Mouse (Mus musculus) cortical plate, adult 2 months (tissue): Measurements from ENCODE around the gene Ahdc1. TPM values are rescaled to one million over a fixed set of nuclear protein-coding genes. Genes with fewer than 3 reads are reported as not detected.
"Not testable (repeated sequence)": the region's sequence is repeated elsewhere in the genome, so short reads cannot be mapped to it uniquely, and the experiment has no call there.

ENCODE experiments used
- H3K27ac ChIP-seq: fragments of 200-500 bp; 2 replicates; pipeline ENCODE4 v1.5.1; 2012; ENCODE audit warnings: low read length, control low read depth, inconsistent platforms; ENCODE audit not compliant: insufficient read depth
- H3K4me1 ChIP-seq: fragments of 200-500 bp; 2 replicates; pipeline ENCODE4 v1.6.1; 2011; ENCODE audit warnings: low read length; ENCODE audit not compliant: control insufficient read depth, insufficient read depth
- H3K4me3 ChIP-seq: fragments of 200-500 bp; 2 replicates; pipeline ENCODE4 v1.5.1; 2011; ENCODE audit warnings: mild to moderate bottlenecking, low read length, control low read depth; ENCODE audit not compliant: insufficient read depth
- CTCF ChIP-seq: fragments of 200-500 bp; IDR thresholded peaks from 2 replicates; pipeline ENCODE4 v1.5.1; 2011; ENCODE audit warnings: mild to moderate bottlenecking, control low read depth, low read length; ENCODE audit not compliant: insufficient read depth; ENCODE audit errors: extremely low read depth
- POLR2A ChIP-seq: fragments of 200-500 bp; IDR thresholded peaks from 2 replicates; pipeline ENCODE4 v1.6.1; 2011; ENCODE audit warnings: mild to moderate bottlenecking, low read length, control low read depth; ENCODE audit not compliant: insufficient read depth; ENCODE audit errors: extremely low read depth
- polyA plus RNA-seq: library from polyadenylated mRNA; depleted of rRNA; stranded (reverse); fragments of >200 nt; gene quantifications from 2 replicates; pipeline ENCODE4 v1.2.3, GENCODE M21; 2012

The Ahdc1 gene
- polyA plus RNA-seq, 1 experiment: 26.4 TPM

DNA sequence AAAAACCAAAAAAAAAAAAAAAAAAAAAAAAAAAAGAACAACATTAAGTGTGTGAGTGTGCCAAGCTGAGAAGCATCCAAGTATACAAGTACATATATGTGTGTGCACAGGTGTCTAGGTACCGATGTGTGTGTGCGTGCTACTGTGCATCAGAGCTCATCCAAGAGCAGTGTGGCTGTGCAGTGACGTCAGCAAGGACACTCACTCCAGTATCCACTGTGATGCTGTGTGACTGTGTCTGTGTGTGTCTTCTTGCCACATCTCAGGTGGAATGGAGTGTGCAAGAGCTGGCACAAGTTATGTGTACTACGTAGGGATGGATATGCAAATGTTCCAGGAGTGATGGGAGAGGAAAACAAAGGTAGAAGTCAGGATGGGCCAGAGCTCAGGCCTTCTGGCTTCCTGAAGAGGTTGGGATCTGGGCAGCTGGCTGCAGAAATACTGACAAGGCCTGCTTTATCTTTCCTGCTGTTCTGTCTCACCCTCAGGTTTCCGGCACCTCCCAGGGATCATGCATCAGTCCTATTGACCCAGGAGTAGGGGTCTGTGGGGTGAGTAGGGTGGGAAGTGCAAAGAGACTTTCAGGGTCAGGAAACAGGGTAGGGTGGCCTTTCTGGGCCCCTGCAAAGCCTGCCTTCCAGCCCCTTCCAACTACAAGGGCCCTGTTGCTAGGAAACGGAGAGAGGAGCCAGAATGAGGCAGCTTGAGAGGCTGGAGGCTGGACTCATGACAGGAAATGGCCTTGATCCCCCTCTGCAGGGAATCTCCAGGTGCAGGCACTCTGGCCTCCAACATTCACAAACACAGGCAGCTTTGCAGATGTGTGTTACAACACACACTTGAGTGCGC is 27.2 kb upstream of the Ahdc1 start:
- no peak overlapping the region for H3K27ac ChIP-seq
- H3K4me3 ChIP-seq: no peak overlapping the region
- TF ChIP-seq CTCF: no peak
- no peak for TF ChIP-seq POLR2A
- peaks cover 5% of the 10 kb centered on the region; the same call in 1 of the 2 replicates for H3K4me1 ChIP-seq

- no peak overlapping the region for H3K27ac ChIP-seq
- H3K4me1 ChIP-seq: peaks cover 3% of the 10 kb centered on the region; the same call in 1 of the 2 replicates
- no peak for TF ChIP-seq POLR2A
- TF ChIP-seq CTCF: no peak
- H3K4me3 ChIP-seq: no peak overlapping the region
These were observed 22.3 kb upstream of the Ahdc1 start for GRCm38 (mm10) chr4:132988581-132989355.

DNA sequence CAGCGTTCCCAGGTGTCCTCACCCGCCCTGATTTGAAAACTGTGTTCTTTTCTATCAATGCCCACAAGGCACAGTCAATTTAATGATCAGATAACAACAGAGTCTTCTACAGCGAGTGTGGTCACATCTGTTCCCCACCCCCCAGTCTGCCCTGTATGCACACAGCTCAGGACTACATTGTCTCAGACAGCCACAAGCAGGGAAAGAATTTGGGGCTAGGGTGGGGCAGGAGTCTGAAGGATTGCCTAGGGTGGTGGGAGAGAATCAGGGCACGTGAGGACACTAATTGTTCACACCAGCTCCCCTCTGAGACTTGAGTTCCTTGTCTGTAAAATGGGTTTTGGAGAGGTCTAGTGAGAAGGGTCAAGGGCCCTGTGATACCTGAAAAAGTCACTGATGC is 17.5 kb upstream of the Ahdc1 start:
- H3K4me1 ChIP-seq: no peaks in the 10 kb centered on the region
- no peak overlapping the region for H3K27ac ChIP-seq
- no peak overlapping the region for H3K4me3 ChIP-seq
- TF ChIP-seq POLR2A (no peak), CTCF (no peak)

DNA sequence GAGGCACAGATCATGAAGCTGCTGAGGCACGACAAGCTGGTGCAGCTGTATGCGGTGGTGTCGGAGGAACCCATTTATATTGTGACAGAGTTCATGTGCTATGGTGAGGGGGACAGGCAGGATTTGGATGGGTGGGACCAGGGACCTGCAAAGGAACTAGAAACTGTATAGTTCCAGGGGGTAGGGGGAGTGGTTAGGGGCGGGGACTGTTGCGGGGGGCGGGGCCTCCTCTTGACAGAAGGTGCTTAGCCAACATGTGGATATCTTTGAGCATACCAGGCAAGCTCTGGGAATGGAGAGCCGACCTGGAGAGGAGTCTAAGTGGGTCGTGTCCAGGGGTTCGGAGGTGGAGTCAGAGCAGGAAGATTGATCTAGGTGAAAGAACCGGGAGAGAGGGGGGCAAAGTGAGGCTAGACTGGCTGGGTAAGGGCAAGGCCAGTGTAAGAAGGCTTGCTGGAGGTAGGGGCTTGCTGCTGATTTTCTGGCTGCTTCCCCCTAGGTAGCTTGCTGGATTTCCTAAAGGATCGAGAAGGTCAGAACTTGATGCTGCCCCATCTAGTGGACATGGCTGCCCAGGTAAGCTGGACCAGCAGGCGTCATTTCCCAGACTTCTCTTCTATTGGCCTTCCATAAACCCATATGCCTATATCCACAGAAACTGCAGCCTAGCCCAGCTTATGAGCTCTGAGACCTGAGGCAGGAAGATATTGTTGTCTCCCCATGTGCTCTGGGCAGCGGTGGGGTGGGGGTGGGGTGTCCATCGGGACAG is 13.4 kb upstream of the Ahdc1 start:
- Histone ChIP-seq H3K4me1 (no peaks in the 10 kb centered on the region), H3K4me3 (no peak overlapping the region), H3K27ac (no peak overlapping the region)
- TF ChIP-seq POLR2A: no peak
- no peak for TF ChIP-seq CTCF

DNA sequence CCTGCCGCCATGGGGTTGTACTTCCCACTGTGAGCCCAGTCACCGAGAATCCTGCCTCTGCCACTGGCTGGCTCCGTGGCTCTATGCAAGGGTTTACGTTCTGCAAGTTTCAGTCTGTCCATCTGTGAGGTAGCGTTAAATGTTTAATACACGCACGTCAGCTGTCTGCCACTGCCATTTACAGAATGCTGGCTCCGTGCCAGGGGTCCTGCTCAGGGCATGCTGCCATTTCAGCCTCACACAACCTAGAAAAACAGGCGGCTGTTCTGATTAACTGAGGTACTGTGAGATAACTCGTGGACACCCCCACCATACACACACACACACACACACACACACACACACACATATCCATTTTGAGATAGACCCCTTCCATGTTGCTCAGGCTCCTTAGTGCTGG is 8.2 kb upstream of the Ahdc1 start:
- Histone ChIP-seq H3K27ac (no peak overlapping the region), H3K4me3 (no peak overlapping the region), H3K4me1 (no peaks in the 10 kb centered on the region)
- TF ChIP-seq POLR2A (no peak), CTCF (no peak)

GRCm38 (mm10) chr4:133003316-133004018 is 7.6 kb upstream of the Ahdc1 start:
- H3K27ac ChIP-seq: no peak overlapping the region
- no peak overlapping the region for H3K4me3 ChIP-seq
- TF ChIP-seq POLR2A (no peak), CTCF (no peak)
- no peaks in the 10 kb centered on the region for H3K4me1 ChIP-seq

- Histone ChIP-seq H3K4me3 (no peak overlapping the region), H3K4me1 (no peaks in the 10 kb centered on the region), H3K27ac (no peak overlapping the region)
- TF ChIP-seq CTCF: peak; percentile 100
- TF ChIP-seq POLR2A: no peak
These were observed 5.8 kb upstream of the Ahdc1 start for GRCm38 (mm10) chr4:133005233-133005632.

DNA sequence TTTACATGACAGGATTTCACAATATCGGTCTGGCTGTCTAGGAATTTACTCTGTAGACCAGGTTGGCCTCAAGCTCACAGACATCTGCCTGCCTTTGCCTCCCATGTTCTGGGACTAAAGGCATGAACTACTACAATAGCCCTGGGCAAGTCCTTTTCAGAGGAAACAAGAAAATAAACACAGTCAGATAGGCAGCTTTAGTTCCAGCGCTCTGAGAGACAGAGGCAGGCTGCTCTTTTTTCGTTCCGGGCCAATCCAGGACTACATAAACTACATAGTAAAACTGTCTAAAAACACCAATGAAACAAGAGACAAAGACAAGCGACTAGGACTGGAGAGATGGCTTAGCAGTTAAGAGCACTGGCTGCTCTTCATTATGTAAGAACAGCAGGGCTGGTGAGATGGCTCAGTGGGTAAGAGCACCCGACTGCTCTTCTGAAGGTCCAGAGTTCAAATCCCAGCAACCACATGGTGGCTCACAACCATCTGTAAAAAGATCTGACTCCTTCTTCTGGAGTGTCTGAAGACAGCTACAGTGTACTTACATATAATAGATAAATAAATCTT is 5.1 kb upstream of the Ahdc1 start:
- H3K27ac ChIP-seq, H3K4me3 ChIP-seq, H3K4me1 ChIP-seq: not testable (repeated sequence)
